Mouse (Mus musculus): ENCODE measurements around the gene Ptprf.
A peak's percentile ranks its signal among the peaks of the same experiment; 100 is the strongest.

Ptprf gene

GRCm38 (mm10) chr4:118288531-118288930, 2.7 kb downstream of the Ptprf start:
- DNase-seq (ENCODE audit: extremely low read depth, insufficient read length, low spot score): no peak

- no peak for DNase-seq (ENCODE audit: extremely low read depth, insufficient read length, low spot score)
Measured at GRCm38 (mm10) chr4:118286202-118286601, 5.0 kb downstream of the Ptprf start.

- no peak for DNase-seq (ENCODE audit: extremely low read depth, insufficient read length, low spot score)
Measured at GRCm38 (mm10) chr4:118282182-118282562, 9.0 kb downstream of the Ptprf start.

DNA sequence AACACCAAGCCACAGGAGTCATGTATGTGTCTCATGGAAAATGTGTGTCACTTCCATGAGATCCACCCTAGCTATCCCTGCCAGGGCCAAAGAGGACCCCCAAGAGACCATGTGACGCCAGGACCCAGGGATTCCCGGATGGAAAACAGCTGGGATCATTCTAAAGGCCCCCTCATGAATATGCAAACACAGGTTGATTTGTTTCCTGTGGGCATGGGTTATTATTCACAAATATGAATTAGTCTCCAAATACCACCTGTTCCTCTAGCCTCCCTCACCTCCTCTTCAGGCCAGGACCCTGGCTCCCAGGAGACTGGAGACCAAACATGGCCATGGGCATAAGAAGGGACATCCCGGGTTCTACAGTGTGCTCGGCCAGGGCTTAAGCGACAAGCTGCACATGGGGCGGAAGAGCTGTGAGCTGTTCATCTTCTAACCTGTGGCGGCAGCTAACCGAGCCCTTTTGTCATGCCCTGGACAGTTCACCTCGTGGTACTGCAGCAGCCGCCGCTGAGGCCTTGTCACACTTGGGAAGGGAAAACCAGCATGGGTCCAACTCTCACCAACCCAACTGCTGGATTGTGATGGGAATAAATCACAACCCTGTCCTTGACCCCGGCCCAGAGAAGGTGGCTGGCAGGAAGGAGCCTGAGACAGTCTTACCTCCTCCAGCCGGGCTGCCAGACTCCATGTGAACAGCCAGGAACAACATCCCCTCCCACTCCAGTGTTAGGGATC, 9.6 kb downstream of the Ptprf start:
- no peak for DNase-seq (ENCODE audit: extremely low read depth, insufficient read length, low spot score)

- DNase-seq (ENCODE audit: extremely low read depth, insufficient read length, low spot score): no peak
Measured at GRCm38 (mm10) chr4:118280506-118280905, 10.7 kb downstream of the Ptprf start.

DNA sequence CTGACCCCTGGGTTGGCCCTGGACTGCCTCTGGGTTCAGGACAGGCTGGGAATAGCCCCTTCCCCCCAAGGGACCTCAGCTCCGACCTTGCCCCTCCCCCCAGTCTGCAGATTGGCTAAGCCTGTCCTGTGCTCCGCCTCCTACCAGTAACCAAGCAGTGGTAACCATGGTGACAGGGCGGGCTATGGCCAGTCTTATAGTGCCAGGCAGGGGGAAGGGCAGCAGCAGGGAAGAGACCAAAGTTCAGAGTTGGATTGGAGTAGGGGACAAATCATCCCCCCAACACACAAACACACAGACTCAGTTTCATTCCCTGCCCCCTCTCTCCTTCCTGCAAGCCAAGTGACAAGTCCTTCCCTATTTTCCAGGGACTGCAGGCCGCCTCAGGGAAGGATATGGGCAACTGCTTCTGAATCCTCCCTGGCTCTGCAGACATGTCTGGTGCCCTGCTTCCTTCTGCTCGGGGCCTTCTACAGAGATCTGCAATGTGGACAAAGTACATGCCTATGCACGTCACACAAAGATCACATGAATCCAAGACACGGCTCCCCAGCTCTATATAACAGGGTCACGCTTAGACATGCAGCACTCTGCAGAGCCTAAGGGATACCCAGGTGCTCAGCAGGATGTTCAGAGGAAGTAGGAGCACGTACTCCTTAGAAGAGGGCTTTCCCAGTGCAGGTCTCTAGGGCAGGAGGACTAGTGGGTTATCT, 14.5 kb downstream of the Ptprf start:
- peak; percentile 41 for DNase-seq (ENCODE audit: extremely low read depth, insufficient read length, low spot score)

- no peak for DNase-seq (ENCODE audit: extremely low read depth, insufficient read length, low spot score)
Measured at GRCm38 (mm10) chr4:118275601-118276519, 15.3 kb downstream of the Ptprf start.

DNA sequence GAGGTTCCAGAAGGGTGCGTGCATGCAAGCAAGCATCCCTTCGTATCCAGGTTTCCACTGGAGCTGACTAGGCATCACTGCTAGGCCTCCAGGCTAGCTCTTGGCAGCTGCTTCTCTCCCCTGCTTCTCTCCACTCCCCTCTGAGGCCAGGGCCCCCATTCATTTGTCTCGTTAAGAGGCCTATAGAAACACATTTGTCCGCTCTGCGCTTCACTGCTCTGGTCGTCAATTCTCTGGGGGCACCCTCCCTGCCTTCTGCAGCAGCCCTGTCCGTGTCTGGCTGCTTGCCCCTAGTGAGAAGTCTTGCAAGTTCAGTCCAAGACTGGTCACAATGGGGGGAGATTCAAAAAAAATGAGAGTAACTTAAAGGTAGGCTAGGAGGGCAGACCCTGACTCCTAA, 16.7 kb downstream of the Ptprf start:
- no peak for DNase-seq (ENCODE audit: extremely low read depth, insufficient read length, low spot score)

- no peak for DNase-seq (ENCODE audit: extremely low read depth, insufficient read length, low spot score)
Measured at GRCm38 (mm10) chr4:118273998-118274397, 17.2 kb downstream of the Ptprf start.

GRCm38 (mm10) chr4:118273545-118273944, 17.7 kb downstream of the Ptprf start:
- DNase-seq (ENCODE audit: extremely low read depth, insufficient read length, low spot score): no peak

DNA sequence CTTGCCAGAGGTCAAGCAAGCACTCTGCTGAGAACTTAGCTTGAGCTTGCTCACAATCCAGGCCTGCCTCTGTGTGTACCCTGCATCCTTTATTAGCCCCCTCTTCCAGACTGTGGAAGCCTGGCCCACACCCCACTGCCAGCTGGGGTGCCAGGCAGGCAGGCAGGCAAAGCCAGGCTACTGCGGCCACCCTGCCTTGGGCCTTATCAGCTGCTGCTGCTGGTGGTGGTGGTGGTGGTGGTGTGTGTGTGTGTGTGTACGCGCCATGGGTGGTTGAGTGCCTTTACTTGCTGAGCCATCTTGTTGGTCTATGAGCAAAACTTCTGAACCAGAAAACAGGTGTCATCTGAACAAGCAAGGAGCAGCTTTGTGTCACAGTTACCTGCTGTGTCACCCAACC, 18.3 kb downstream of the Ptprf start:
- DNase-seq (ENCODE audit: extremely low read depth, insufficient read length, low spot score): no peak

DNA sequence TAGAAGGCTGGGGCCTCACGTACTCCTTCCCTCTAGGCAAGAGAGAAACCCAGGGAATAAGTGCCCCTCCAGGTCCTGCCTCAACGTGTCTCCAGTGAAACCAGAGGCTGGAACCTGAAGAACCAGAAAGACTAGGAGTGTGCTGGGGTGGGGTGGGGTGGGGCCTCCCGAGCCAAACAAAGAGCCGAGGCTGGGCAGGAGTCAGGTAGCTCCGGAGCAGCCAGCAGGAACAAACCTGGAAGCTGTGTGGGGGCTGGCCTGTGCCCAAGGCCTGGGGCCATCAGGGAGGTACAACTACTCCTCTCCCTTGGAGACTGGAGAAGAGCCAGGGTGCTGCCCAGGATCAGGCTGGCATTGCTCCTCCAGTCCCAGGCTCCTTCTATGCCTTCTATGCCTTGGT, 18.9 kb downstream of the Ptprf start:
- no peak for DNase-seq (ENCODE audit: extremely low read depth, insufficient read length, low spot score)

GRCm38 (mm10) chr4:118271556-118272074, 19.6 kb downstream of the Ptprf start:
- no peak for DNase-seq (ENCODE audit: extremely low read depth, insufficient read length, low spot score)

GRCm38 (mm10) chr4:118270706-118271105, 20.5 kb downstream of the Ptprf start:
- DNase-seq (ENCODE audit: extremely low read depth, insufficient read length, low spot score): no peak

DNA sequence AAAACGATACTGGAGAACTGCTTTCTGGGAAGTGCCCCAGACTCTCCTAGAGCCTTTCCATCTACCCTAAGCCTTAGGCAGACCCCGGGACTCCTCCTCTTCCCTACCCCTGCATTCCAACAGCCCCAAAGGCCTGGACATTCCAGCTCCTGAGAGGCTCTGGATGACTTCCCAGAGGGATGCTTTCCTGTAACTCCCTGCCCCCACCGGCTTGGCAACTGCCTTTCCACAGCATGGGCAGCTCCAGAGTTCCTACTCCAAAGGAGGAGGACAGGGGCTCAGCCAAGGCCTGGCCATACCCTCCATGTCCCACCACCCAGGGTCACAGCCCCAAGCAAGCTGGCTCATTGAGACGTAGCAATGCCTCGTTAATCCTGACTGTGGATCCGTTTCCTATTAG, 21.2 kb downstream of the Ptprf start:
- DNase-seq (ENCODE audit: extremely low read depth, insufficient read length, low spot score): no peak

DNA sequence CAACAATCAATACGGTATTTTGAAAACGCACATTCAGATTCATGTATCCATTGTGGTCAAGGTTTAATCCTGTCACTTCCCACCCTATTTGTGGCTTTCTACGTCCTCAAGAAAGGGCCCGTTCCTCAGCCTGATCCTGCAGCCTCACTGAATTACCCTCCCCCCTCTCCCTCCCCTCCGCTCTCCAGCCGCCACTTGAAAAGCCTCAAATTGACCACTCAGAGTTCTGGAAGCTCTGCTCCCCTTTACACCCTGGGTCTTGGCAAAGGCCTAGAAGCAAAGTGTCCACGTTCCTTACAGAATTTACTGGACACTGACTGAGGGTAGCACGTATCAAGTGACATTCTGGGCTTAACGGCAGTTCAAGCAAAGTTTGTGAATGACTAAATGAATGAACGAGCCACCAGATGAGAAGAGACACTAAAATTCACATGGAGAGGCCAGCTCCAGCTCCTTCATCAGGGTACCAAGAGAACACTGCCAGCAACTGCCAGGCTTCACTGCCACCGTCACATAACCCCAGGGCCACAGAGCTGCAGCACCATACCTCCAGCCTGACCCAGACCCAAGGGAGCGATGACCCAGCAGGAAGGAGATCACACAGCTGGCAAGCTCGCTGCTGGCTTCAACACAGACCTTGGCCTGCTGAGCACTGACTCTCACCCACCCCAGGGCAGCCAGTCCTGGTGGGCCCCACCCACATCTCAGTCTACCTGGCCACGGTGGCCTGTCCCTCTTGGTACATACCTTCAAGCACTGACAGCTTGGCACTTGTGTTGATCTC, 22.6 kb downstream of the Ptprf start:
- no peak for DNase-seq (ENCODE audit: extremely low read depth, insufficient read length, low spot score)

DNA sequence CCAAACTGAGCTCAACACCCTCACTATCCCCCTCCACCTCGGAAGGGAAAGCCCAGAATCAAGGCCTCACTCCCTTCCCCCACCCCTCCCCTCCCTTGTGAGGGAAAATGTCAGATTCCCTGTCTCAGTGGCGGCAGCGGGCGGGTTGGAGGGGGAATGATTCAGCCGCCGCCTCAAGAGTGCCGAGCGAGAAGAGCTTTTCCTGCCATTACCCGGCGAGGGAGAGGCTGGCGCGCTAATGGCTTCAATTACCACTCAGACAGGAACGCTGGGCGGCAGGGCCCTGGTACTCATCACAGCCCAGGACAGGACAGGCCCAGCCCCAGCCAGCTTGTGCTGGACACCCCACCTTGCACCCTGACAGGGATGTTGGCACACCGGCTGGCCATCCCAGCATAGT, 25.6 kb downstream of the Ptprf start:
- DNase-seq (ENCODE audit: extremely low read depth, insufficient read length, low spot score): no peak

DNA sequence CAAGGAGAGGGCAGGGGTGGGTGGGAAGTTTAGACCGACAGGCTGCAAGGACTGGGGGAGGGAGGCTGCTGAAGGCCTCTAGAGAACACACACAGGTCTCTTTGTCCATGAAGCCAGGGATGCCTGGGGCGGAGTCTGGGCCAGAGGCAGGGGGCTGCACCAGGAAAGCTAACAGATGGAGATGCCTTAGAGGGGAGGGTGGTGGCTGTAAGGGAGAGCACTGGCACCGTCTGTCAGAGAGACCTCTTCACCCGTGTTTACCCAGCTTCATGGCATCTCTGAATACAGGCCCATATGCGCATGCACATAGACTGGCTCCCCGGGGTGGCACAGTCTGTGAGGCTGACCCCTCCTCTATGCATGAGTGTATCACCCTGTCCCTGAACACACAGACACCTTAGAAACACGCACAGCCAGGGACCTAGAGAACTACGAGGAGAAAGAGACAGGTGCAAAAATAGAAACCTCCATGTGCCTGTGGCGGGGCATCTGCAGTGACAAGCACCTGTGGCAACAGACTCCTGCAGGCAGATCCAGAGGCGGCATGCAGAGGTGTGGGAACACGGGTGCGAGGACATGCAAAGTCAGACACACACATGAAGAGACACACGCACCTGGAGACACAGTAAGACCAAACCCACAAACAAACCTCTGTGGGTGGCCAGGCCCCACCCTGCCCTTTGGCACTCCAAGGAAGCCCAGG, 29.3 kb downstream of the Ptprf start:
- DNase-seq (ENCODE audit: extremely low read depth, insufficient read length, low spot score): no peak

DNA sequence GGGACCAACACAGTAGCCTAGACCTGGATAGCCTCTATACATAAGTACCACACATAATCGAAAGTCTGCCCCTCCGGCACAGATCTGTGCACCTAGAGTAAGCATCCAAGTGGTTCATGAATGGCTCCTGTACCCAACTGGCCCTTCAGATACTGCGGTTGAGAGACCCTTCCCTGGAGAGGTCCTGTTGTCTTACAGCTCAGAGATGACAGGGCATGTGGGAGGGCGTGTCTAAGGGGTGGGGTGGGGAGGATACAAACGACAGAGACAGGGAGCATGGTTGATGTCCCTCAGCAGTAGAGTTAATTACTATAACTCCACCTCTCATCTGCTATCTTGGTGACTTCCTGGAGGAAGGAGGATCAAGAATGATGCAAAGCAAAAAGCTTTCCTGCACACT, 29.9 kb downstream of the Ptprf start:
- no peak for DNase-seq (ENCODE audit: extremely low read depth, insufficient read length, low spot score)

All from 3134 (cell line).